Mouse (Mus musculus) liver, adult 2 months (tissue): ENCODE results near the gene Fam71d. TPM values are rescaled to one million over a fixed set of nuclear protein-coding genes. Genes with fewer than 3 reads are reported as not detected.

Experiments
- DNase-seq: peaks from one replicate; pipeline ENCODE4 v3.0.0-alpha.2; 2011; ENCODE audit warnings: low read depth, low spot score; ENCODE audit errors: extremely low read depth
- H3K27ac ChIP-seq: fragments of 200-500 bp; replicated peaks from 2 replicates; pipeline ENCODE4 v1.5.1; 2012; ENCODE audit warnings: low read depth, mild to moderate bottlenecking, control low read depth, inconsistent platforms, low read length; ENCODE audit not compliant: insufficient read depth
- H3K27me3 ChIP-seq: fragments of 200-500 bp; 2 replicates; pipeline ENCODE4 v1.6.1; 2012; ENCODE audit warnings: mild to moderate bottlenecking, moderate library complexity, low read length, inconsistent platforms; ENCODE audit not compliant: control insufficient read depth, insufficient read depth
- H3K36me3 ChIP-seq: fragments of 200-500 bp; 2 replicates; pipeline ENCODE4 v1.6.1; 2012; ENCODE audit warnings: low read length, inconsistent platforms; ENCODE audit not compliant: control insufficient read depth, insufficient read depth
- H3K4me1 ChIP-seq: fragments of 200-500 bp; 2 replicates; pipeline ENCODE4 v1.6.1; 2011; ENCODE audit warnings: low read length; ENCODE audit not compliant: control insufficient read depth, insufficient read depth
- H3K4me3 ChIP-seq: fragments of 200-500 bp; 2 replicates; pipeline ENCODE4 v1.5.1; 2011; ENCODE audit warnings: low read depth, mild to moderate bottlenecking, control low read depth, low read length, moderate library complexity; ENCODE audit not compliant: insufficient read depth
- H3K79me2 ChIP-seq: fragments of 200-500 bp; 2 replicates; pipeline ENCODE4 v1.6.1; 2012; ENCODE audit warnings: inconsistent platforms, mild to moderate bottlenecking, low read length, moderate library complexity; ENCODE audit not compliant: control insufficient read depth, insufficient read depth
- H3K9ac ChIP-seq: fragments of 200-500 bp; 2 replicates; pipeline ENCODE4 v1.6.1; 2012; ENCODE audit warnings: low read depth, mild to moderate bottlenecking, control low read depth, inconsistent platforms, low read length
- CTCF ChIP-seq: fragments of 200-500 bp; IDR thresholded peaks from 2 replicates; pipeline ENCODE4 v1.5.1; 2011; ENCODE audit warnings: low read depth, low read length, control low read depth
- POLR2A ChIP-seq: fragments of 200-500 bp; IDR thresholded peaks from 2 replicates; pipeline ENCODE4 v1.6.1; 2011; ENCODE audit warnings: low read length, control low read depth; ENCODE audit not compliant: insufficient read depth; ENCODE audit errors: extremely low read depth
- WGBS: fragments of 180-500 bp; shearing (Covaris S2); methylation state at CpG from one replicate; pipeline ENCODE4 v1.1.7; 2018; 5-methylcytosine and 5-hydroxymethylcytosine counted together
- polyA plus RNA-seq: library from polyadenylated mRNA; depleted of rRNA; stranded (reverse); fragments of >200 nt; gene quantifications from 2 replicates; pipeline ENCODE4 v1.2.3, GENCODE M21; 2012
- total RNA-seq: library from RNA; depleted of rRNA; stranded (reverse); fragments of >200 nt; gene quantifications from 2 replicates; pipeline ENCODE4 v1.2.3, GENCODE M21; 2014

Fam71d gene
- total and polyA plus RNA-seq, 2 experiments: not detected

DNA sequence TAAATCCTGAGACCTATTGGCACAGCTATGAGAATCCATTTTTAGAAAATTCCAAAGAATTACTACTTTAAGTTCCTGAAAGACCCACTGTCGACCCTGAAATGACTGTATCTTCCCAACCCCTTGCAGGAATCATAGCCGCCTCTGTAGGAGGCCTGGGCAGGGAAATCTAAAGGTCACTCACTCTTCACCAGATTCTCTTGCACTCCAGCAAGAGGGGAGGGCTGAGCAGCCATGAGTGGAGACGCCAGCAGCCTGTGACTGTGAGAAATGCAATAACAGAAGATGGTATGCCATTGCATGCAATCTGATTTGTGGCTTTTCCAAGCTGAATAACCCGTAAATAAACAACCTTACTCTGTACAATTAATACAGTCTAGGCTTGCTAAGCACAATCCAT lies 36.4 kb downstream of the Fam71d start:
- Histone ChIP-seq H3K27me3 (no peaks in the 10 kb centered on the region), H3K79me2 (no peaks in the 10 kb centered on the region), H3K4me3 (no peak overlapping the region), H3K36me3 (no peaks in the 10 kb centered on the region), H3K27ac (no peak overlapping the region), H3K4me1 (no peaks in the 10 kb centered on the region), H3K9ac (no peak overlapping the region)
- no peak for DNase-seq
- 69% methylated on average over 4 of the region's 4 CpGs for WGBS
- TF ChIP-seq CTCF (no peak), POLR2A (no peak)

- 65% methylated on average over 2 of the region's 2 CpGs for WGBS
- Histone ChIP-seq H3K9ac (no peak overlapping the region), H3K36me3 (no peaks in the 10 kb centered on the region), H3K4me1 (no peaks in the 10 kb centered on the region), H3K27ac (no peak overlapping the region), H3K27me3 (no peaks in the 10 kb centered on the region), H3K79me2 (no peaks in the 10 kb centered on the region), H3K4me3 (no peak overlapping the region)
- no peak for TF ChIP-seq CTCF
- TF ChIP-seq POLR2A: no peak
- no peak for DNase-seq
These were observed 48.3 kb downstream of the Fam71d start for GRCm38 (mm10) chr12:78739633-78740032.

- Histone ChIP-seq H3K27ac (no peak overlapping the region), H3K79me2 (no peaks in the 10 kb centered on the region), H3K9ac (no peak overlapping the region), H3K36me3 (no peaks in the 10 kb centered on the region), H3K4me1 (no peaks in the 10 kb centered on the region), H3K27me3 (no peaks in the 10 kb centered on the region), H3K4me3 (no peak overlapping the region)
- 92% methylated on average over 2 of the region's 2 CpGs for WGBS
- DNase-seq: no peak
- TF ChIP-seq POLR2A (no peak), CTCF (no peak)
These were observed 49.0 kb downstream of the Fam71d start for GRCm38 (mm10) chr12:78740289-78740688.

GRCm38 (mm10) chr12:78746226-78746625 lies 54.9 kb downstream of the Fam71d start:
- WGBS: 85% methylated on average over 6 of the region's 6 CpGs

GRCm38 (mm10) chr12:78747406-78747805 lies 56.1 kb downstream of the Fam71d start:
- H3K4me3 ChIP-seq: no peak overlapping the region
- no peak for TF ChIP-seq CTCF
- no peak for TF ChIP-seq POLR2A
- no peak overlapping the region for H3K27ac ChIP-seq
- 71% methylated on average over 1 of the region's 1 CpGs for WGBS
- no peaks in the 10 kb centered on the region for H3K4me1 ChIP-seq
- no peak for DNase-seq
- no peak overlapping the region for H3K9ac ChIP-seq
- no peaks in the 10 kb centered on the region for H3K27me3 ChIP-seq
- no peaks in the 10 kb centered on the region for H3K36me3 ChIP-seq
- H3K79me2 ChIP-seq: no peaks in the 10 kb centered on the region; the same call in 1 of the 2 replicates

More at GRCm38 (mm10) chr12:78746226-78746625, 54.9 kb downstream of the Fam71d start:
- no peak for DNase-seq
- TF ChIP-seq CTCF (no peak), POLR2A (no peak)
- Histone ChIP-seq H3K79me2 (no peaks in the 10 kb centered on the region), H3K27ac (no peak overlapping the region), H3K4me1 (no peaks in the 10 kb centered on the region), H3K4me3 (no peak overlapping the region), H3K9ac (no peak overlapping the region), H3K36me3 (no peaks in the 10 kb centered on the region), H3K27me3 (no peaks in the 10 kb centered on the region)

GRCm38 (mm10) chr12:78748113-78748512 lies 56.8 kb downstream of the Fam71d start:
- H3K9ac ChIP-seq: peak overlapping the region; percentile 77
- no peaks in the 10 kb centered on the region; the same call in 1 of the 2 replicates for H3K79me2 ChIP-seq
- H3K4me3 ChIP-seq: peak overlapping the region; percentile 70
- H3K4me1 ChIP-seq: no peaks in the 10 kb centered on the region
- 0 out of 2 replicates have a peak overlapping the region, but pooled peaks have one; percentile 14 for H3K27ac ChIP-seq
- H3K27me3 ChIP-seq: no peaks in the 10 kb centered on the region
- DNase-seq: peak; percentile 29
- TF ChIP-seq CTCF: no peak
- TF ChIP-seq POLR2A: no peak
- under 1% methylated on average over 10 of the region's 10 CpGs for WGBS
- H3K36me3 ChIP-seq: no peaks in the 10 kb centered on the region
